In genomic region chr19:40658281-40658680, GRCm38 (mm10) we compare ENCODE assay signal across 24 mouse cellular contexts.
"Had no signal": no experiment of that assay in that cellular context is flagged by ENCODE, and none has a peak within 500 bp of the region (broad histone marks: within the 10 kb centered on the region; RNA-seq: fewer than 3 reads in every experiment).

No protein-coding gene starts in this region.

- H3K27me3 ChIP-seq: heart, embryonic 13.5 days; heart, embryonic 15.5 days; hindbrain, embryonic 12.5 days; hindbrain, embryonic 15.5 days had no signal

- H3K4me2 ChIP-seq: hindbrain, embryonic 12.5 days had no signal

- ATAC-seq: hindbrain, postnatal 0 days; intestine, embryonic 16.5 days had no signal

- H3K9me3 ChIP-seq: heart, embryonic 13.5 days; heart, embryonic 15.5 days; hindbrain, embryonic 10.5 days; hindbrain, embryonic 12.5 days; hindbrain, embryonic 15.5 days; kidney, embryonic 15.5 days; limb, embryonic 10.5 days; limb, embryonic 12.5 days had no signal

- DNase-seq: gastrocnemius, adult 2 months; gastrocnemius, postnatal 10 days; gastrocnemius, postnatal 25 days; heart, adult 2 months; heart, postnatal 4 days; kidney, adult 11 months; kidney, adult 2 months; kidney, adult 9 months; kidney, postnatal 14 days; kidney, postnatal 36 days; layer of hippocampus, adult 9-11 months; layer of hippocampus, postnatal 36 days; liver had no signal

- H3K4me3 ChIP-seq: heart, adult 2 months; heart, embryonic 13.5 days; heart, embryonic 15.5 days; hindbrain, embryonic 10.5 days; hindbrain, embryonic 12.5 days; hindbrain, embryonic 15.5 days; kidney, embryonic 15.5 days; limb, embryonic 10.5 days; limb, embryonic 12.5 days had no signal

- H3K36me3 ChIP-seq: heart, embryonic 13.5 days; heart, embryonic 15.5 days; hindbrain, embryonic 10.5 days; hindbrain, embryonic 12.5 days; hindbrain, embryonic 15.5 days; kidney, embryonic 15.5 days; limb, embryonic 10.5 days; limb, embryonic 12.5 days had no signal

- H3K9ac ChIP-seq: heart, embryonic 13.5 days; heart, embryonic 15.5 days; hindbrain, embryonic 12.5 days; hindbrain, embryonic 15.5 days; kidney, embryonic 15.5 days; limb, embryonic 12.5 days had no signal

- H3K27ac ChIP-seq: heart, embryonic 13.5 days; heart, embryonic 15.5 days; hindbrain, embryonic 10.5 days; hindbrain, embryonic 12.5 days; hindbrain, embryonic 15.5 days; hindbrain, postnatal 0 days; kidney, embryonic 15.5 days; kidney, postnatal 0 days; limb, embryonic 10.5 days; limb, embryonic 12.5 days had no signal
